Mouse (Mus musculus): ENCODE results near the gene Ints3. TPM values are rescaled to one million over a fixed set of nuclear protein-coding genes. Genes with fewer than 3 reads are reported as not detected.

The Ints3 gene
- polyA plus RNA-seq, 1 experiment from 2014 or later, result 30.8 TPM

GRCm38 (mm10) chr3:90432348-90432747, 1.1 kb downstream of the Ints3 start:
- Histone ChIP-seq H3K27me3 (ENCODE audit: control insufficient read depth, insufficient read depth, low read depth, low read length) (no peaks in the 10 kb centered on the region), H3K27ac (ENCODE audit: low read length) (no peak overlapping the region), H3K4me1 (ENCODE audit: control insufficient read depth, insufficient read depth, low read length) (peaks cover 22% of the 10 kb centered on the region), H3K9me3 (replicated peaks; ENCODE audit: control insufficient read depth, low read length, poor library complexity, severe bottlenecking) (no peaks in the 10 kb centered on the region), H3K36me3 (ENCODE audit: control insufficient read depth, insufficient read depth, low read length) (no peaks in the 10 kb centered on the region), H3K4me3 (ENCODE audit: low read depth, low read length) (peak overlapping the region; percentile 71), H3K9ac (ENCODE audit: low read depth, low read length) (peak overlapping the region; percentile 94), H3K4me2 (ENCODE audit: low read length) (peak overlapping the region; percentile 91)
- no peak for ATAC-seq
- 16% methylated on average over 2 of the region's 2 CpGs for WGBS

- peaks cover 22% of the 10 kb centered on the region for H3K4me1 ChIP-seq (ENCODE audit: control insufficient read depth, insufficient read depth, low read length)
- 93% methylated on average over 3 of the region's 3 CpGs for WGBS
- ATAC-seq, result no peak
Observed at GRCm38 (mm10) chr3:90429576-90429975, 3.8 kb downstream of the Ints3 start.

GRCm38 (mm10) chr3:90428186-90428585, 5.2 kb downstream of the Ints3 start:
- ATAC-seq, result no peak
- Histone ChIP-seq H3K4me1 (ENCODE audit: control insufficient read depth, insufficient read depth, low read length) (peaks cover 17% of the 10 kb centered on the region), H3K27ac (ENCODE audit: low read length) (no peak overlapping the region), H3K4me2 (ENCODE audit: low read length) (no peak overlapping the region), H3K9ac (ENCODE audit: low read depth, low read length) (no peak overlapping the region), H3K9me3 (replicated peaks; ENCODE audit: control insufficient read depth, low read length, poor library complexity, severe bottlenecking) (no peaks in the 10 kb centered on the region), H3K36me3 (ENCODE audit: control insufficient read depth, insufficient read depth, low read length) (0 out of 2 replicates have a peak, but pooled peaks cover 2% of the 10 kb centered on the region), H3K27me3 (ENCODE audit: control insufficient read depth, insufficient read depth, low read depth, low read length) (no peaks in the 10 kb centered on the region), H3K4me3 (ENCODE audit: low read depth, low read length) (no peak overlapping the region)
- WGBS, result 80% methylated on average over 6 of the region's 6 CpGs

More at GRCm38 (mm10) chr3:90429576-90429975, 3.8 kb downstream of the Ints3 start:
- no peaks in the 10 kb centered on the region for H3K9me3 ChIP-seq (replicated peaks; ENCODE audit: control insufficient read depth, low read length, poor library complexity, severe bottlenecking)
- H3K4me2 ChIP-seq (ENCODE audit: low read length), result no peak overlapping the region
- no peak overlapping the region for H3K27ac ChIP-seq (ENCODE audit: low read length)
- H3K27me3 ChIP-seq (ENCODE audit: control insufficient read depth, insufficient read depth, low read depth, low read length), result no peaks in the 10 kb centered on the region
- 0 out of 2 replicates have a peak, but pooled peaks cover 2% of the 10 kb centered on the region for H3K36me3 ChIP-seq (ENCODE audit: control insufficient read depth, insufficient read depth, low read length)
- H3K9ac ChIP-seq (ENCODE audit: low read depth, low read length), result no peak overlapping the region
- no peak overlapping the region for H3K4me3 ChIP-seq (ENCODE audit: low read depth, low read length)

- H3K4me3 ChIP-seq (ENCODE audit: low read depth, low read length), result no peak overlapping the region
- WGBS, result 59% methylated on average over 1 of the region's 1 CpGs
- no peak overlapping the region for H3K27ac ChIP-seq (ENCODE audit: low read length)
- H3K9ac ChIP-seq (ENCODE audit: low read depth, low read length), result no peak overlapping the region
- H3K9me3 ChIP-seq (replicated peaks; ENCODE audit: control insufficient read depth, low read length, poor library complexity, severe bottlenecking), result no peaks in the 10 kb centered on the region
- no peaks in the 10 kb centered on the region for H3K27me3 ChIP-seq (ENCODE audit: control insufficient read depth, insufficient read depth, low read depth, low read length)
- no peak for ATAC-seq
- H3K4me1 ChIP-seq (ENCODE audit: control insufficient read depth, insufficient read depth, low read length), result peaks cover 17% of the 10 kb centered on the region
- H3K4me2 ChIP-seq (ENCODE audit: low read length), result no peak overlapping the region
- H3K36me3 ChIP-seq (ENCODE audit: control insufficient read depth, insufficient read depth, low read length), result 0 out of 2 replicates have a peak, but pooled peaks cover 2% of the 10 kb centered on the region
Observed at GRCm38 (mm10) chr3:90427574-90427973, 5.8 kb downstream of the Ints3 start.

GRCm38 (mm10) chr3:90425499-90425898, 7.9 kb downstream of the Ints3 start:
- Histone ChIP-seq H3K4me3 (ENCODE audit: low read depth, low read length) (no peak overlapping the region), H3K9me3 (replicated peaks; ENCODE audit: control insufficient read depth, low read length, poor library complexity, severe bottlenecking) (no peaks in the 10 kb centered on the region), H3K9ac (ENCODE audit: low read depth, low read length) (no peak overlapping the region), H3K27ac (ENCODE audit: low read length) (no peak overlapping the region), H3K27me3 (ENCODE audit: control insufficient read depth, insufficient read depth, low read depth, low read length) (no peaks in the 10 kb centered on the region), H3K4me1 (ENCODE audit: control insufficient read depth, insufficient read depth, low read length) (no peaks in the 10 kb centered on the region), H3K36me3 (ENCODE audit: control insufficient read depth, insufficient read depth, low read length) (peaks cover 9% of the 10 kb centered on the region), H3K4me2 (ENCODE audit: low read length) (no peak overlapping the region)
- WGBS, result 92% methylated on average over 2 of the region's 2 CpGs
- no peak for ATAC-seq

- ATAC-seq, result no peak
- Histone ChIP-seq H3K9ac (ENCODE audit: low read depth, low read length) (no peak overlapping the region), H3K4me1 (ENCODE audit: control insufficient read depth, insufficient read depth, low read length) (no peaks in the 10 kb centered on the region), H3K27ac (ENCODE audit: low read length) (no peak overlapping the region), H3K4me3 (ENCODE audit: low read depth, low read length) (no peak overlapping the region), H3K27me3 (ENCODE audit: control insufficient read depth, insufficient read depth, low read depth, low read length) (no peaks in the 10 kb centered on the region), H3K9me3 (replicated peaks; ENCODE audit: control insufficient read depth, low read length, poor library complexity, severe bottlenecking) (no peaks in the 10 kb centered on the region), H3K36me3 (ENCODE audit: control insufficient read depth, insufficient read depth, low read length) (peaks cover 23% of the 10 kb centered on the region), H3K4me2 (ENCODE audit: low read length) (no peak overlapping the region)
Observed at GRCm38 (mm10) chr3:90423549-90423948, 9.9 kb downstream of the Ints3 start.

GRCm38 (mm10) chr3:90420696-90421095, 12.7 kb downstream of the Ints3 start:
- 92% methylated on average over 6 of the region's 6 CpGs for whole genome bisulfite sequencing
- Histone ChIP-seq H3K36me3 (ENCODE audit: control insufficient read depth, insufficient read depth, low read length) (peaks cover 35% of the 10 kb centered on the region), H3K9me3 (replicated peaks; ENCODE audit: control insufficient read depth, low read length, poor library complexity, severe bottlenecking) (no peaks in the 10 kb centered on the region)

GRCm38 (mm10) chr3:90413011-90413396, 20.4 kb downstream of the Ints3 start:
- peaks cover 43% of the 10 kb centered on the region for H3K36me3 ChIP-seq (ENCODE audit: control insufficient read depth, insufficient read depth, low read length)
- no peak overlapping the region for H3K4me2 ChIP-seq (ENCODE audit: low read length)
- H3K27ac ChIP-seq (ENCODE audit: low read length), result no peak overlapping the region
- no peaks in the 10 kb centered on the region for H3K27me3 ChIP-seq (ENCODE audit: control insufficient read depth, insufficient read depth, low read depth, low read length)
- ATAC-seq, result no peak
- 76% methylated on average over 3 of the region's 3 CpGs for WGBS
- no peak overlapping the region for H3K9ac ChIP-seq (ENCODE audit: low read depth, low read length)
- H3K4me3 ChIP-seq (ENCODE audit: low read depth, low read length), result no peak overlapping the region
- H3K9me3 ChIP-seq (replicated peaks; ENCODE audit: control insufficient read depth, low read length, poor library complexity, severe bottlenecking), result no peaks in the 10 kb centered on the region
- H3K4me1 ChIP-seq (ENCODE audit: control insufficient read depth, insufficient read depth, low read length), result no peaks in the 10 kb centered on the region

More at GRCm38 (mm10) chr3:90420696-90421095, 12.7 kb downstream of the Ints3 start:
- H3K4me2 ChIP-seq (ENCODE audit: low read length), result no peak overlapping the region
- ATAC-seq, result no peak
- no peak overlapping the region for H3K4me3 ChIP-seq (ENCODE audit: low read depth, low read length)
- no peaks in the 10 kb centered on the region for H3K27me3 ChIP-seq (ENCODE audit: control insufficient read depth, insufficient read depth, low read depth, low read length)
- H3K4me1 ChIP-seq (ENCODE audit: control insufficient read depth, insufficient read depth, low read length), result no peaks in the 10 kb centered on the region
- no peak overlapping the region for H3K27ac ChIP-seq (ENCODE audit: low read length)
- no peak overlapping the region for H3K9ac ChIP-seq (ENCODE audit: low read depth, low read length)

- Histone ChIP-seq H3K36me3 (ENCODE audit: control insufficient read depth, insufficient read depth, low read length) (peaks cover 44% of the 10 kb centered on the region), H3K4me1 (ENCODE audit: control insufficient read depth, insufficient read depth, low read length) (no peaks in the 10 kb centered on the region), H3K9me3 (replicated peaks; ENCODE audit: control insufficient read depth, low read length, poor library complexity, severe bottlenecking) (no peaks in the 10 kb centered on the region), H3K27me3 (ENCODE audit: control insufficient read depth, insufficient read depth, low read depth, low read length) (no peaks in the 10 kb centered on the region), H3K4me3 (ENCODE audit: low read depth, low read length) (no peak overlapping the region), H3K27ac (ENCODE audit: low read length) (no peak overlapping the region), H3K4me2 (ENCODE audit: low read length) (no peak overlapping the region), H3K9ac (ENCODE audit: low read depth, low read length) (no peak overlapping the region)
- 53% methylated on average over 5 of the region's 5 CpGs for WGBS
- ATAC-seq, result no peak; the same call in 1 of the 2 replicates
Observed at GRCm38 (mm10) chr3:90412312-90413010, 21.0 kb downstream of the Ints3 start.

Measured in midbrain, embryonic 16.5 days (tissue).